Mouse (Mus musculus) retina, postnatal 7 days (tissue): ENCODE data around the gene Lmx1b.

Experiments used
- DNase-seq: peaks from one replicate; pipeline ENCODE4 v3.0.0-alpha.2; 2012; ENCODE audit warnings: low read depth, low spot score

Gene Lmx1b

DNA sequence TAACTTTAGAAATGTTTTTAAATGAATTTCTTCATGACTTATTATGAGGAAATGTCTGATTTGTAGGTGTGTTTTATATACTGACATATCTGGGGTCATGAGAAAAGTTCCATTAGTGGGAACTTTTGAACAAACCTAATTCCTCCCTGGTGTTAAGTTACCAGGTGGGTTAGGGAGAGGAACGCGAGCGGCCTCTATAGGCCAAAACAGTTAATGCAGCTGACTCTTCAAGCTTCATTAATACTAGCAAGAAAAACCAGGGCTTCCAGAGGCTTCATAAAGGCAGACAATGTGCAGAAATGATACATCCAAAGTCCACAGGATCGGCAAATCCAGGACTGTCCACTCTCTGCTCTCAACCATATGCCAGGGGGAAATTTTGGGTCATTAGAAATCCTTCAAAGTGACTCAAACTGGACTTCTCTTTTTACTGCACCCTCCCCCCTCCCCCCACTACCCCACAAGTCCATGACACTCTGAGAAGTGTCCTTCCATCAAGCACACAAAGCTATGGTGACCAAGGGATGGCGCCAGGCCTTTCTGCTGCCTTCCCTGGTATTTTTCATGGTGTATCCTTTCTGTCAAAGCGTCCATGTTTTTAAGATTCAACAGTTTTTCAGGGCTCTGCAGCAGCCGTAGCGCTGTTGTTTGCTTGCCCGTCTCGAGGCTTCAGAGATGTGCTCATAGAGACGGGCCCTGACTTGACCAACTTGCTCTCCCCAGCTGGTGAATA, 97.4 kb downstream of the Lmx1b start:
- no peak for DNase-seq

GRCm38 (mm10) chr2:33525274-33526055, 114.8 kb downstream of the Lmx1b start:
- no peak for DNase-seq

DNA sequence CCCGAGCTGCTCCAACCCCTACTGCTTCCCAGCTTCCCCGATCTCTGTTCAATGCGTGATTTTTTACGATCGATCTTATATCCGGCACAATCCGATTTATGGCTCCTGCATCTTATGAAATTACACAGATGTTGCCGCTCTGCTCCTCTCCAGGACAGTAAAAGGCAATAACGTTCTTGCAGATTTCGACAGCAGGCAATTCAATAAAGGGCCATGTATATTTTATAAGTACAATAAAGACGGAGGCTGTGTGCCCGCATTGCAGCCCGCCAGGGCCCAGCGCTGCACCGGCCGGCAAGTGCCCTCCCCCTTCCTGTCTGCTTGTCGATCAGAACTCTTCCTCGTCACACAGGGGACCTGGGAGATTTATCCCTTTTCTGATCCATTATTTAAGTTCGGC, 124.5 kb downstream of the Lmx1b start:
- no peak for DNase-seq

DNA sequence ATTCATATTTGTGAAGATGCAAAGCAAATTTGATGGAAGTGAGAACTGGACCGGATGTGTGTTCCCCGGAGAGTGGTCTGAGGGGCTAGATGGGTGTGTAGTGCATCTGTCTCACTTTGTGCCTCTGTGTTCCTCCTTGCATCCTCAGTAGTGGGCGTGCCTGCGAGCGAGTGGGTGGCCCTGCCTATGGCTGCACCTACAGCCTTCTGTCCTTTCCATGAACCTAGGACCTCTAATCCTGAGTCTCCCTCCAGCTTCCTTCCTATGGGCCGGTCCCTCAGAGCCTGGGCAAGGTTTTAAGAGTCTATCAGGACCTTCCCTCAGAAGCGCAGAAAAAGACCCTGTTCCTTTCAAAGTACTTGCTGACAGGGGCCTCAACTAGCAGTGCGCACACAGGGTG, 124.9 kb downstream of the Lmx1b start:
- no peak for DNase-seq
